8 mouse cellular contexts compared by ENCODE assay signal in genomic region chr5:139149006-139149672, GRCm38 (mm10). TPM values are rescaled to one million over a fixed set of nuclear protein-coding genes. Genes with fewer than 3 reads are reported as not detected.
DNase-seq lines count a peak whose midpoint lies in the region; ATAC-seq and TF ChIP-seq lines count a peak whose summit lies in the region.

No protein-coding gene starts in this region.

- peaks cover 21% of the 10 kb centered on the region for H3K4me1 ChIP-seq in hindbrain, embryonic 12.5 days
- H3K4me1 ChIP-seq in midbrain, embryonic 10.5 days, result peaks cover 23% of the 10 kb centered on the region

- no peaks in the 10 kb centered on the region for H3K27me3 ChIP-seq in hindbrain, embryonic 12.5 days
- no peaks in the 10 kb centered on the region for H3K27me3 ChIP-seq in midbrain, embryonic 10.5 days (ENCODE audit: low read depth, poor library complexity, severe bottlenecking)

- ATAC-seq in hindbrain, embryonic 12.5 days (ENCODE audit: low FRiP score), result peak; percentile 57

- 27% methylated on average over 11 of the region's 11 CpGs for WGBS in hindbrain, embryonic 12.5 days
- 32% methylated on average over 11 of the region's 11 CpGs for WGBS in midbrain, embryonic 10.5 days

- peaks cover 25% of the 10 kb centered on the region for H3K36me3 ChIP-seq in hindbrain, embryonic 12.5 days
- peaks cover 24% of the 10 kb centered on the region for H3K36me3 ChIP-seq in midbrain, embryonic 10.5 days

- peak overlapping the region; percentile 60; the same call in 1 of the 2 replicates for H3K27ac ChIP-seq in layer of hippocampus, adult 2 months
- peak overlapping the region; percentile 85; the same call in 1 of the 2 replicates for H3K27ac ChIP-seq in hindbrain, embryonic 12.5 days
- peak overlapping the region; percentile 87 for H3K27ac ChIP-seq in midbrain, embryonic 10.5 days (replicated peaks)

- TF ChIP-seq CTCF in layer of hippocampus, adult 2 months (conservative IDR thresholded peaks at IDR 0.05), result no peak

- H3K4me2 ChIP-seq in hindbrain, embryonic 12.5 days (replicated peaks), result peak overlapping the region; percentile 98

- no peak for DNase-seq in layer of hippocampus, adult 2 months (ENCODE audit: low spot score in 2 of 2)
- no peak for DNase-seq in layer of hippocampus, adult 11-12 months (ENCODE audit: low spot score)
- DNase-seq in cerebellum, adult 9-11 months, result peak; percentile 81
- no peak for DNase-seq in midbrain, embryonic 10.5 days (ENCODE audit: low spot score)
- no peak for DNase-seq in adrenal gland, adult 8-10 months
- no peak for DNase-seq in urinary bladder, postnatal 4 days (ENCODE audit: low spot score in 2 of 2)
- DNase-seq in kidney, postnatal 4 days, result no peak

- peak overlapping the region; percentile 45; the same call in 1 of the 2 replicates for H3K9ac ChIP-seq in hindbrain, embryonic 12.5 days

- H3K9me3 ChIP-seq in hindbrain, embryonic 12.5 days (replicated peaks), result no peaks in the 10 kb centered on the region
- no peaks in the 10 kb centered on the region for H3K9me3 ChIP-seq in midbrain, embryonic 10.5 days (replicated peaks)

- peak overlapping the region; percentile 83 for H3K4me3 ChIP-seq in layer of hippocampus, adult 2 months
- peak overlapping the region; percentile 80 for H3K4me3 ChIP-seq in hindbrain, embryonic 12.5 days
- peak overlapping the region; percentile 94 for H3K4me3 ChIP-seq in midbrain, embryonic 10.5 days

RNA-seq across cellular contexts. Expression of gene Prkar1b, which starts 0.7 kb away (rescaled TPM):
- total RNA-seq in layer of hippocampus, adult 2 months (2021), result 100 to 1,000 TPM; 393 to 425 TPM
- 70.1 and 72.6 TPM in 2 replicates for polyA plus RNA-seq in hindbrain, embryonic 12.5 days (2016; fragmentation: Nextera tagmentation; extraction: Ambion mirVana)
- 9.4 and 21.6 TPM in 2 replicates for polyA plus RNA-seq in midbrain, embryonic 10.5 days (2016; fragmentation: Nextera tagmentation; extraction: Ambion mirVana)
- total RNA-seq in adrenal gland, adult 8-10 months (2022), result 10 to 100 TPM; 38.5 to 62.4 (median 55.9) TPM

RNA-seq across cellular contexts. Expression of gene Dnaaf5, which starts 0.9 kb away (rescaled TPM):
- 10 to 100 TPM in 1 of 2 experiments, 1 to 10 TPM in 1; 5.7 to 10.7 TPM for total RNA-seq in layer of hippocampus, adult 2 months (2021)
- polyA plus RNA-seq in hindbrain, embryonic 12.5 days (2016; fragmentation: Nextera tagmentation; extraction: Ambion mirVana), result 6.5 and 8.0 TPM in 2 replicates
- polyA plus RNA-seq in midbrain, embryonic 10.5 days (2016; fragmentation: Nextera tagmentation; extraction: Ambion mirVana), result 6.7 and 7.7 TPM in 2 replicates
- 10 to 100 TPM; 21.7 to 24.3 (median 22.7) TPM for total RNA-seq in adrenal gland, adult 8-10 months (2022)

RNA-seq across cellular contexts. Expression of gene Sun1, which starts 51.3 kb away (rescaled TPM):
- 10 to 100 TPM; 78.8 to 91.0 TPM for total RNA-seq in layer of hippocampus, adult 2 months (2021)
- 50.4 and 55.3 TPM in 2 replicates for polyA plus RNA-seq in hindbrain, embryonic 12.5 days (2016; fragmentation: Nextera tagmentation; extraction: Ambion mirVana)
- polyA plus RNA-seq in midbrain, embryonic 10.5 days (2016; fragmentation: Nextera tagmentation; extraction: Ambion mirVana), result 46.9 and 49.6 TPM in 2 replicates
- total RNA-seq in adrenal gland, adult 8-10 months (2022), result 100 to 1,000 TPM in 3 of 4 experiments, 10 to 100 TPM in 1; 86.6 to 128 (median 111) TPM

Comparison
In these comparisons a context has a peak if more than half of its experiments do, and no peak if none do; other contexts are left out.
1. RNA of gene Prkar1b, which starts 0.7 kb away (total RNA-seq): 393 to 425 TPM in layer of hippocampus, adult 2 months; 38.5 to 62.4 TPM in adrenal gland, adult 8-10 months; every median in the first group is over 4 times any median in the second.
2. Peak in every context shown above with its lines, with median percentiles within 50 percentile points of each other: H3K27ac ChIP-seq and H3K4me3 ChIP-seq.